ENCODE assay signal across 12 mouse cellular contexts in the genomic region with DNA sequence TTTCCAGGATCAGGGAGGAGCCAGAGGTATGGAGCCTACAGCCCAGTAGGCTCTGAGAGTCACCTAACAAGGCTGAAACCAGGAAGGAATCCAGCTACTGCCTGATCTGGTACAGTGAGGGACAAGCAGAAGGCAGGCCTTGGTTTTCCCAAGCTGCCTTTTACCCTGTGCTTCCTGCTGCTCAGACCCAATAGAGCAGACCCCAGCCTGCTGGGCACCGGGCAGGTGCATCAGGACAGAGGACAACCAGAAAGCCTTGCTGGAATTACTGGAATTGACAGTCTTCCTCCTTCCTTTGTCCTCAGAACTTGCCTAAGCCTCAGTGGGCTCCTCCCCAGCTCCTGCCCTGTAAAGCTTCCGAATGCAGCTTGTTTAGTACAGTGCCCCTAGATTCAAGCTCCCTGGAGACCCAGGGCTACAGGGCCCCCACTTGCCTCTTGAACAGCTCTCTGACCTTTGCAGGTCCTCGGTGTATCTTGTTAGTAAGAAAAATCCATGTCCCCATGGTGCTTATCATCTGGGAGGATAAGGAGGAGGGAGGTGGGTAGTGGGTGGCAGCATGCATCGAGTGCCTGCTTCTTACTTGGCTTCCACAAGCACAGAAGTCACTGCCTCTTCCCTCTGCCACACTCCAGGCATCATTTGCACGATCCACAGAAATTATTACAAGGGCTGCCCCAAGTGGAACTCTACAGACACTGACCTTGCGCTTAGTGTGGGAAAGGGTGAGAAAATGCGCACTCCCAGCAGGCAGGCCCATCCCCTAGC. TPM values are rescaled to one million over a fixed set of nuclear protein-coding genes. Genes with fewer than 3 reads are reported as not detected.
DNase-seq lines count a peak whose midpoint lies in the region; ATAC-seq and TF ChIP-seq lines count a peak whose summit lies in the region.
"Had no signal": no experiment of that assay in that cellular context is flagged by ENCODE, and none has a peak within 500 bp of the region (broad histone marks: within the 10 kb centered on the region; RNA-seq: fewer than 3 reads in every experiment).

No protein-coding gene starts in this region.

- H3K4me2 ChIP-seq in embryonic facial prominence, embryonic 15.5 days (replicated peaks): no peak overlapping the region
- H3K4me2 ChIP-seq in midbrain, embryonic 12.5 days (replicated peaks): no peak overlapping the region

- 47% methylated on average over 7 of the region's 7 CpGs for WGBS in embryonic facial prominence, embryonic 10.5 days
- WGBS in embryonic facial prominence, embryonic 15.5 days: 54% methylated on average over 7 of the region's 7 CpGs
- 38% methylated on average over 7 of the region's 7 CpGs for WGBS in midbrain, embryonic 12.5 days
- WGBS in lung, adult 2 months: 53% methylated on average over 7 of the region's 7 CpGs

- no peaks in the 10 kb centered on the region for H3K27me3 ChIP-seq in embryonic facial prominence, embryonic 10.5 days (replicated peaks; ENCODE audit: low read depth, poor library complexity, severe bottlenecking)
- no peaks in the 10 kb centered on the region for H3K27me3 ChIP-seq in embryonic facial prominence, embryonic 15.5 days
- H3K27me3 ChIP-seq in midbrain, embryonic 12.5 days: no peaks in the 10 kb centered on the region

- DNase-seq in kidney, adult 11 months: peak; percentile 21
- no peak for DNase-seq in kidney, adult 9 months
- peak; percentile 10 for DNase-seq in embryonic facial prominence, embryonic 10.5 days (ENCODE audit: low spot score)
- no peak for DNase-seq in layer of hippocampus, adult 11-12 months (ENCODE audit: low spot score)
- DNase-seq in lung, adult 2 months: no peak
- DNase-seq: adrenal gland, postnatal 14 days; cerebellum, adult 2 months had no signal

- H3K9me3 ChIP-seq in embryonic facial prominence, embryonic 10.5 days: no peaks in the 10 kb centered on the region
- no peaks in the 10 kb centered on the region for H3K9me3 ChIP-seq in embryonic facial prominence, embryonic 15.5 days (replicated peaks)
- H3K9me3 ChIP-seq in midbrain, embryonic 12.5 days: no peaks in the 10 kb centered on the region

- peaks cover 40% of the 10 kb centered on the region for H3K4me1 ChIP-seq in embryonic facial prominence, embryonic 10.5 days
- H3K4me1 ChIP-seq in embryonic facial prominence, embryonic 15.5 days: peaks cover 21% of the 10 kb centered on the region
- peaks cover 28% of the 10 kb centered on the region for H3K4me1 ChIP-seq in midbrain, embryonic 12.5 days
- H3K4me1 ChIP-seq in lung, adult 2 months (ENCODE audit: control insufficient read depth, insufficient read depth, low read length): peaks cover 31% of the 10 kb centered on the region

- peak overlapping the region; percentile 72 for H3K27ac ChIP-seq in embryonic facial prominence, embryonic 10.5 days (replicated peaks)
- peak overlapping the region; percentile 68 for H3K27ac ChIP-seq in embryonic facial prominence, embryonic 15.5 days (replicated peaks)
- no peak overlapping the region; the same call in 1 of the 2 replicates for H3K27ac ChIP-seq in midbrain, embryonic 12.5 days (replicated peaks)
- H3K27ac ChIP-seq: macrophage had no signal

- H3K36me3 ChIP-seq in embryonic facial prominence, embryonic 10.5 days (replicated peaks): no peaks in the 10 kb centered on the region
- no peaks in the 10 kb centered on the region for H3K36me3 ChIP-seq in embryonic facial prominence, embryonic 15.5 days
- no peaks in the 10 kb centered on the region for H3K36me3 ChIP-seq in midbrain, embryonic 12.5 days
- H3K36me3 ChIP-seq: G1E had no signal

- no peak for TF ChIP-seq CTCF in lung, adult 2 months (IDR thresholded peaks at IDR 0.05; ENCODE audit: insufficient read depth, low read length)

- no peak overlapping the region for H3K9ac ChIP-seq in embryonic facial prominence, embryonic 15.5 days
- H3K9ac ChIP-seq in midbrain, embryonic 12.5 days (replicated peaks): 0 out of 2 replicates have a peak overlapping the region, but pooled peaks have one; percentile 0

- TF ChIP-seq POLR2A in lung, adult 2 months (IDR thresholded peaks at IDR 0.05; ENCODE audit: borderline replicate concordance, extremely low read depth, low read depth, low read length): no peak

- no peak overlapping the region for H3K4me3 ChIP-seq in embryonic facial prominence, embryonic 10.5 days
- H3K4me3 ChIP-seq in embryonic facial prominence, embryonic 15.5 days (replicated peaks): no peak overlapping the region
- no peak overlapping the region for H3K4me3 ChIP-seq in midbrain, embryonic 12.5 days
- H3K4me3 ChIP-seq in lung, adult 2 months (replicated peaks; ENCODE audit: extremely low read depth, low read depth, low read length): no peak overlapping the region
- H3K4me3 ChIP-seq: erythroblast, embryonic 14.5 days had no signal

- no peak; the same call in 1 of the 2 replicates for ATAC-seq in embryonic facial prominence, embryonic 15.5 days (ENCODE audit: insufficient number of reproducible peaks, low FRiP score, low TSS enrichment, low read depth)
- ATAC-seq in midbrain, embryonic 12.5 days (ENCODE audit: low FRiP score, low read depth): 0 out of 2 replicates have a peak, but pooled peaks have one; percentile 10

RNA-seq across cellular contexts. Expression of a gene that starts 17.2 kb away (rescaled TPM):
- polyA plus RNA-seq in embryonic facial prominence, embryonic 10.5 days (2016; fragmentation: Nextera tagmentation; extraction: Ambion mirVana): 61.0 and 64.8 TPM in 2 replicates
- polyA plus RNA-seq in embryonic facial prominence, embryonic 15.5 days (2015; fragmentation: Nextera tagmentation; extraction: Ambion mirVana): 81.2 and 87.3 TPM in 2 replicates
- polyA plus RNA-seq in midbrain, embryonic 12.5 days (2016; fragmentation: Nextera tagmentation; extraction: Ambion mirVana): 162 and 176 TPM in 2 replicates
- 52.2 and 78.2 TPM in 2 replicates for polyA plus RNA-seq in lung, adult 2 months (2012; rRNA removed)
- polyA plus RNA-seq: erythroblast, embryonic 14.5 days had no signal

RNA-seq across cellular contexts. Expression of a gene that starts 18.5 kb away (rescaled TPM):
- polyA plus RNA-seq in embryonic facial prominence, embryonic 10.5 days (2016; fragmentation: Nextera tagmentation; extraction: Ambion mirVana): 2.8 and 3.3 TPM in 2 replicates
- polyA plus RNA-seq in embryonic facial prominence, embryonic 15.5 days (2015; fragmentation: Nextera tagmentation; extraction: Ambion mirVana): 4.6 and 6.3 TPM in 2 replicates
- 12.8 and 16.6 TPM in 2 replicates for polyA plus RNA-seq in midbrain, embryonic 12.5 days (2016; fragmentation: Nextera tagmentation; extraction: Ambion mirVana)
- polyA plus RNA-seq in lung, adult 2 months (2012; rRNA removed): 6.2 and 8.1 TPM in 2 replicates
- polyA plus RNA-seq: erythroblast, embryonic 14.5 days; G1E; macrophage had no signal

Comparison
In these comparisons a context has a peak if more than half of its experiments do, and no peak if none do; other contexts are left out.
1. DNase-seq: peak in kidney, adult 11 months (single experiment) and embryonic facial prominence, embryonic 10.5 days (single experiment); none in kidney, adult 9 months (single experiment), layer of hippocampus, adult 11-12 months (single experiment) and lung, adult 2 months (single experiment).